Mouse (Mus musculus) natural killer cell, adult 2 months (primary cell): ENCODE data around the gene Dbr1.
"Not testable (repeated sequence)": the region's sequence is repeated elsewhere in the genome, so short reads cannot be mapped to it uniquely, and the experiment has no call there.

Experiments used
- DNase-seq, 2 experiments: peaks; one replicate each; pipeline ENCODE4 v3.0.0; 2022; ENCODE audit warnings: low spot score in 2 of 2

The Dbr1 gene

GRCm38 (mm10) chr9:99575677-99576480 lies at the start of gene Dbr1:
Dbr1 (plus strand) TSS chr9:99575799.
- DNase-seq = peak; percentile 91 to 94

- no peak for DNase-seq
Observed at GRCm38 (mm10) chr9:99531865-99532264, 43.7 kb upstream of the Dbr1 start.

- no peak for DNase-seq
Observed at GRCm38 (mm10) chr9:99546259-99546658, 29.3 kb upstream of the Dbr1 start.

GRCm38 (mm10) chr9:99552068-99552467 lies 23.5 kb upstream of the Dbr1 start:
- DNase-seq = no peak

GRCm38 (mm10) chr9:99553049-99553448 lies 22.6 kb upstream of the Dbr1 start:
- DNase-seq = no peak

- DNase-seq = no peak
Observed at GRCm38 (mm10) chr9:99554052-99554451, 21.5 kb upstream of the Dbr1 start.

- no peak for DNase-seq
Observed at GRCm38 (mm10) chr9:99555253-99555652, 20.3 kb upstream of the Dbr1 start.

GRCm38 (mm10) chr9:99557580-99558300 lies 17.9 kb upstream of the Dbr1 start:
- DNase-seq = no peak

GRCm38 (mm10) chr9:99558824-99559556 lies 16.6 kb upstream of the Dbr1 start:
- no peak for DNase-seq

- DNase-seq = no peak
Observed at GRCm38 (mm10) chr9:99559557-99559904, 16.1 kb upstream of the Dbr1 start.

GRCm38 (mm10) chr9:99560389-99560788 lies 15.2 kb upstream of the Dbr1 start:
- DNase-seq = no peak

GRCm38 (mm10) chr9:99563714-99564113 lies 11.9 kb upstream of the Dbr1 start:
- DNase-seq = peak; percentile 16 to 46

- peak; percentile 34 to 42 for DNase-seq
Observed at GRCm38 (mm10) chr9:99568023-99568346, 7.6 kb upstream of the Dbr1 start.

GRCm38 (mm10) chr9:99568347-99569070 lies 7.1 kb upstream of the Dbr1 start, which contains the start of gene Armc8:
Armc8 (minus strand) TSS chr9:99568899.
- peak; percentile 93 for DNase-seq

GRCm38 (mm10) chr9:99569071-99569397 lies 6.6 kb upstream of the Dbr1 start:
- DNase-seq = no peak

- DNase-seq = peak; percentile 8 to 26
Observed at GRCm38 (mm10) chr9:99580655-99581054, 5.1 kb downstream of the Dbr1 start.

GRCm38 (mm10) chr9:99587505-99588202 lies 12.1 kb downstream of the Dbr1 start:
- DNase-seq = peak; percentile 28 to 46

GRCm38 (mm10) chr9:99591144-99591543 lies 15.5 kb downstream of the Dbr1 start:
- DNase-seq = no peak

GRCm38 (mm10) chr9:99599127-99599526 lies 23.5 kb downstream of the Dbr1 start:
- DNase-seq = not testable (repeated sequence)

- no peak for DNase-seq
Observed at GRCm38 (mm10) chr9:99603566-99603965, 28.0 kb downstream of the Dbr1 start.

GRCm38 (mm10) chr9:99612202-99612601 lies 36.6 kb downstream of the Dbr1 start, which contains the start of gene A4gnt:
A4gnt (plus strand) TSS chr9:99612502.
- no peak for DNase-seq
